Mouse (Mus musculus) right cerebral cortex, adult 2 months (tissue): ENCODE results near the gene Gzma.

Source experiments
- DNase-seq, 2 experiments: peaks; one replicate each; pipeline ENCODE4 v3.0.0; 2021 to 2022; ENCODE audit warnings: low spot score in 2 of 2

Gene Gzma

DNA sequence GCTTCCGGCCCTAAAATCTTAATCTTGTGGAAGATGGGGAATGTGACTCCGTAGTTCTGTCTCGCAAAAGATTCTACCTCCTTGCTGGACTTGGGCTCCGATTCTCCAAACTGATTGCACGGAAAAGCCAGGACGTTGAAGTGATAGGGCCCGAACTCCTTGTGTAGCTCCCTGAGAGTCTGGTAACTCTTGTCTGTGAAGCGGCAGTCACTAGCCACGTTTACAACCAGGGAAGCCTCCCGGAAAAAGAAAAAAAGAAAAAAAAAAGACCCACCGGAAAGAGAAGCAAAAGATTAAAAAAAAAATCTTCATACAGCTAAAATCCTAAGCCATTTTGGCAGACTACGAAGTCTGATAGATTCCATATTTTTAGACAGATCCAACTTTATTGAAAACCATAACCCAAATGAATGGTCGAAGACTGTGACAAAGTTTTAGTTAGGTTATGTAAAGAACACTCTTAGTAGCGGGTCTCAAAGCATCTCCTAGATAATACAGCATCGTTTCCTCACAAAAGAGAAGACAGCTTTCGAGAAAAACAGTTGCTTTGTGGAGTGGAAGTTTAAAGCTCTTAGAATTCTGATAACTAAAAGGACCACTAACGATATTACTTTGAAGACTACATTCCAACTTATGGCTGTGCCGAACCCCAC is 55.2 kb downstream of the Gzma start:
- no peak for DNase-seq

DNA sequence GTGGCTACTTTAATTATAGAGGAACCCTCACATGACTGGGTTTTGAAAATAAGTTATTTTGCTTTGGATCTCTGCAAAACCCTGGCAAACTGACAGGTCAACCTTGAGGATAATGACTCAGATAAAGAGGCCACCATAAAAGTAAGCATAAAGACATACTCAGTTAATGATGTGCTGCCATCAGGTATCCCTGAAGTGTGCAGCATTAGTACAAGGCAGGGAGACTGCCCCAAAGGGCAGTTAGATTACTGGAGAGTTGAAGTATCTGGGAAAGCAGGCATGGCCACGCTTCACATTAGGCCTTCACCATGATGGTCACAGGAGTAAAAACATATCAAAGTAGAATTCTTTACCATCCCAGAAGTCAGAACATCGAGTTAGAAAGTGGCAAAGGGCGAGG is 55.9 kb downstream of the Gzma start:
- DNase-seq, result no peak
